Mouse (Mus musculus): ENCODE results near the gene Nin.

Gene Nin

DNA sequence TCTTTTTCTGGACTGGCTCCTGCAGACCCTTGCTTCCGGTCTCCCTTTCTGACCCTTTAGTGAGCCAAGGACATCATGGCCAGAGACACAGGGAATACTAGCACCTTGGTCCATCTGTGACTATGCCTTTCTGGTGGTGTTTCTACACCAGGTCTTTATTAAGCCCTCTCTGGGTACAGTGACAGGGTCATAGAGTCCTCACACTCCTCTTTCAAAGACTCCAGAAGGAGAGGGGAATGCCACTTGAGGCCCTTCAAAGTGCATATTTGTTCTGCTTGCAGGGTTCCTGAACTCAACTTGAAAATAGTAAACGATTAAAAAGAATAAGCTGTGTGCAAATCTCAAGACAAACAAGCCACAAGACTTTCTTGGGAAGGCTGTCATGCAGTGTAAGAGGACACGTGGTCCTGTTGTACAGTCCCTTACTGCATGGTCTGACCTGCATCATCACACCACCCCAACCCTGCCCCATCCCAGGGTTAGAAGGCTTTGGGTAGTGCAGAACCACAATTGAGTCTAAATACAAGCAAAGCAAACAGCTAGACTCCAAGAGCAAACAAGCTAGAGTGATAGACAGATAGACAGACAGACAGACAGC, 30.5 kb downstream of the Nin start:
- DNase-seq (ENCODE audit: low spot score) = no peak

DNA sequence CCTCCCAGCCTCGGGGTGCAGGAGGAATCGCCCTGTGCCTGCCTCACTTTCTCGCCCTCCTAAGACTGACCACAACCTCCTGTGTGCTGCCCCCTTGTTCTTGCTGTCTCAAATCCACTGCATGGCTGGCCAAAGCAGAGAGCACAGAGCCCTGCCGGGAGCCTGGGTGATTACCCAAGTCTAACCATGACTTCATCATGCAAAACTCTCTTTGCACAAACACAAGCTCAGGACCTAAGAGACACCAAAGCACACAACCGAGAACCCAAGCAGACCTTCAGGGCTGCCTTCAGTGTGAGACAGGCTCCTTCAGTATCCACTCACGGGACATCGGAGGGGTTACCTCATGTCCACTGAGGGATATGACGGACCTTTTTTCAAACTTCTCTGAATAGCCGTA, 31.0 kb downstream of the Nin start:
- DNase-seq (ENCODE audit: low spot score) = no peak

DNA sequence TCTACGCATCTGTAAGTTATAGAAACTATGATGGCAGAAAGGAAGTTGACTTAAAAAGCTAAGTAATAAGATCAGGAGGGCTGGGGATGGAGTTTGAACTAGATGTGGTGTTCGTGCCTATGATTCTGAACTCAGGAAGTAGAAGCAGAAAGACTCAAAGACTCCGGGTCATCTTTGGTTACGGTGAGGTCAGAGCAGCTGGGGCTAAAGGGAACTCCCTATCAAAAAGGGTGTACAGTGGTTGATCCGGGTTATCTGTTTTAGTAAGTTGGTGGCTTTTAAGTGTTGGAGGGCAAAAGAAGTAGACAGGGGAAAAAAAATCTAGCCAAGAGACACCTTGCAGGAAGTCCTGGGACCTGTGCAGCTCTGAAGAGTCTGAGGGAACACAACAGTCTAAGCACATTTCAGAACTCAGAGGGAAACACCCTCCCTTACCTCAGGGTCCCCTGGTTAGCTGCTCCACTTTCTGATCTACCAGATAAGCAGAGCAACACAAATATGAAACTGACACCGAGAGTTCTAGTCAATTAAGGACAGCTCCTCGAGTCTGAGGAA, 35.0 kb downstream of the Nin start:
- DNase-seq (ENCODE audit: low spot score) = no peak

DNA sequence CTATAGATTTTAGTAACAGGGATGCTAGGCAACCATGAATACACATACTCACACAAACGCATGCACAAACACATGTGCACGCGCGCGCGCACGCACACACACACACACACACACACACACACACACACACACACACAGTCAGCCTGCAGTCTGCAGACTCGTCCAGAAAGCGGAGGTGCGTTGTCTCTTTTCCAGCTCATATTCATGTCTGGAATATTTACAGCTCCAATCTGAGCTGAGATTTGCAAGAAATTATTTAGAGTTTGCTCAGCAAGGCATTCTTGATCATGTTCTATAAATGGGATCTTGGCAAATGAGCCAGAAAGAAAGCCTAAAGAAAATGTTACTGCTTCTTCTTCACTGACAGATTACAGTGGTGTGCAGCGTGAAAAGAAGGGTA, 37.0 kb downstream of the Nin start:
- DNase-seq (ENCODE audit: low spot score) = no peak

DNA sequence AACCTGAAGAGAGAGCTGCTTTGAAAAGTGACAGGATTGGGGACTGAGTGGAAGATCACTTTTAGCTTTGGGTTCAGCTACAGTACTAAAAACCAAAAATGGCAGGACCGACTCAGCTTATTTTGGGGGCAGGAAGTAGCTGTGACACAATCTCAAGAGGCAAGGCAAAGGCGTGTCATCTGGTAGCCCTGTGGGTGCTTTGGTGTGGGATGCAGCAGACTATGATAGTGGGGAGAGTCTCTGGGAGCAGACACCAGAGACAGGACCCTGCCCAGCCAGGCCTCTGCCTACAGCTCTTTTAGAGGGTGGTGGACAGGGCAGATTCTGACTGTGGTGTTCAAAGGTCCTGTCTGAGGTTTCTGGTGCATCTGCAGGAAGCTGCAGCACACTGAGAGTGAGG, 38.5 kb downstream of the Nin start:
- no peak for DNase-seq (ENCODE audit: low spot score)

DNA sequence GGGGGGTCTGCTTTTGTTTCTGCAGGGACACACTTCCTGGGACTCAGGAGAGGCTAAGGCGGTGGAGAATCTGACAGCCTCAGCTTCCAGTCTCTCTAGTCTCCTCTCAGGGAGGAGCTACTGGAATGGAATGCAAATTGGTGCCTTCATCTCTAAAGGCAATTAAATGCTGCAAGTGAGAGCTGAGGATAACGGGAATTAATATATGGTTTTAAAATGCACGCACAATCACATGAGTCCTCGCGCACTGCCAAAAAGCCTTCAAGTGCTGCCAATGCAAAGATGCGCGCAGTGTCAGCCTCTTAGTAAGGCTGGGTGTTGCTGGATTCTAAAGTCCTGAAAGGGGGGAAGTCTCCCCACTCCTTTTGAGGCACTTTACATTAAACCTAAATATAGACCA, 42.6 kb downstream of the Nin start:
- DNase-seq (ENCODE audit: low spot score) = no peak

DNA sequence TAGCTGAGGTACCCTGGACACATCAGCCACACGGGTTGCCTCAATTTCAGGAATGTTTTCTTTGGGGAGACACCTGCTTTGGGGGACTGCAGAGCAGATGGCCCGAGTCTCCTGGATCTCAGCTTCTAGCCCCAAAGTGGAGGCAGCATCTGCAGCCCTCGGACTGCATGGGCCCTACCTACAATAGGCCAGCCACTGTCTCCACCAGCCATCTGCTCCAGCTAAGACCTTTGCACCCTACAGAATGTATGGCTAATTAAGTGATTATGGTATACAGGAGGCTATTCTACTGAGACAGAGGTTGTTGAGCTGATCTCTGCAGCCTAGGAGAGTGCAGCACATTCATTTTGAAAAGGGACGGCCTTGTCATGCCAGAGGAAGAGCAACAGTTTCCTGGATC, 43.2 kb downstream of the Nin start:
- peak; percentile 70 for DNase-seq (ENCODE audit: low spot score)

DNA sequence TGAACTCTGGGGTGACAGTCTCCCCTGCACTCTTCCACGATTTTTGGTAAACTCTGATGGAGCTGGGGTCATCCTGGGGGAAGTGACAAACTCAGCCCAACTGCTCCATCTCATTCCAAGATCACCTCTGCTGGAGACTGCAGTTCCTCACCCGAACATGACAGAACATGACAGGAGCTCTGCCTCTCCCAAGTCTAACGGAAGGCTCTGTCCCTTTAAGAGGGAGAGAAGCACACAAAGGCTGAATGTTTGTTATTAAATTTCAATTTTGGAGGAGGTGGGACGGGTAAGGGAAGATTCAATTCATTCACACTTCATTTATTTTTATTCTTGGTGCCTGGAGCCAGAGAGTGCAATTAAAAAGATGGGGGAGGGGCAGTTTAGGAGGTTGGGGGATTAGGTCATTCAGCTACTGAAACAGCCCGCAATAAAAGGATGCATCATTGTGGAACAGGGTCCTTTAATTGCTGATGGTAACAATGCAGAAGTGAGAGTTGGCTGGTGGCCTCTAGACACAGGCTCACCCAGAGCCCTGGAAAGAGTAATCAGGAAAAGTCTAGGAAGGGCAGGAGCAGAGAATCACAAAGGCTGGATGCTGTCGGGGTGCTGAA, 44.8 kb downstream of the Nin start:
- peak; percentile 52 for DNase-seq (ENCODE audit: low spot score)

DNA sequence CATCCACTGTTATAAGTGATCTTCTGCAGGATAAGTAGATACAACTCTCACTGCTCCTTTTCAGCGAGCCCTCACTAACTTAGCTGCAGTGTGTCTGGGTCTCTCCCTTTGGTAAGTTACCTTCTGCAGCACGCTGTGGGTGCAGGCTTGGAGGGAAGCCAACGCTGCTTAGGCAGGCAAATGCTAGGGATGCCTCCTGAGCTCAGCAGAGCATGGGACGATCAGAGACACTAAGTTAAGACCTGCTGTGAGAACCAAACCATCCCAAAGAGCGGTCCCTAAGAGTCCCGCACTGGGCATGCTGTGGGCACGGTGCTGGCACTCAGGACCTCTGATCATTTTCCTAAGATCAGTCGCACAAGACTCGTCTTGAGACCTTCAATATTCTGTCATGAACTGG, 45.7 kb downstream of the Nin start:
- DNase-seq (ENCODE audit: low spot score) = no peak

DNA sequence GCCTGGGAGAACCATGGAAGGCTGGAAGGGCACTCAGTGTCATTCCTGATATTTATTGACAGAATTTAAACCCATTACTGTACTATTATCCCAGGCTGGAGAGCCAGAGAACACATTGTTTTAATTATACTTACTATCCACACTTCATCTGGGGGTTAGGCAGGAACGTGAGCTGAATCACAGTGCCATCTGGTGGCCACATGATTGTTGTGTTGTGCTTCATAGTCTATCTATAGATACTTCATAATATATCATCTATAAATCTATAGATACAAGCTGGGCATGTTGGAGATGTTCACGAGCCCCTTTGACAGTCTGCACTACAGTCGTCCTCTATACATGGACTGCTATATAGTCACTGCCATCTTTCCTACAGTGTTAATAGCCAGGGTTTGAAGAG, 51.4 kb downstream of the Nin start:
- peak; percentile 85 for DNase-seq (ENCODE audit: low spot score)

DNA sequence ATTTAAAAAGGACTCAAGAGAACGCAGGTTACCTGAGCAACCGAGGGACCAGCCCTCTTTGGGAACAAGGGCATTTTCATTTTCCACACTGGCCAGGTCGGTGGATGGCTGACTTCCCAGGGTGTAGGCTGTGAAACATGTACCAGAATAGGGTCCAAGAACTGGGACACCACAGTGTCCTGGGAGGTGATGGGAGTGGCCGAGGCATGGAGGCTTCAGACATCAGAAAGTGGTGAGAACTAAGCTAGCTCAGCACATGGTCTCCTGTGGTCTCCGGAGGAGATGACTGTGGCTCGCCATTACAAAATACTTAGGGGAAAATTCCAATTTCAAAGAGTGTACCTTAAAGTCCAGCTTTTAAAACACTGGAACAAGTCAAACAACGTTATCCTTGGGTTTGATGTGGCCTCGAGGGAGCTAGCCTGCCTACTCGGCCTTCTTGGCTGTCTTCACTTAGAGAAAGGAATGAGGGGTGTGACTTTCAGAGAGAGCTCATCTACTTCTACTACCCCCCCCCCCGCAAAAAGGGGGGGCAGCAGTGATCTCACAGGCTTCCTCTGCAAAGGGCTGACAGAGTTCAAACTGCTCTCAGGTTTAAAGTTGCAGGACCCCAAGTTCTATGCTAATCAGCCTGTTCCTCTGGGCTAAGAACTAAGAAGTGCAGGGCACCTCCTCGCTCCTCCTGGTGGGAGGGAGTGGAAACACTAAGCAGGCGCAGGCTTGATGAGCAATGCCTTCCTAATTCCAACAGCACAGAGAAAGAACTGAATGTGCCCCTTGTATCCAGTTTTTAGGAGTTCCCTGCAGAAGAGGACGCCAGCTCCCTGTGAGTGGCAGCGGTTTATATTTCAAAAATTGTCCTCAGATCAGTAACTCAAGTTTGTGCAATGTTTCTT, 54.3 kb downstream of the Nin start:
- DNase-seq (ENCODE audit: low spot score) = peak; percentile 51

DNA sequence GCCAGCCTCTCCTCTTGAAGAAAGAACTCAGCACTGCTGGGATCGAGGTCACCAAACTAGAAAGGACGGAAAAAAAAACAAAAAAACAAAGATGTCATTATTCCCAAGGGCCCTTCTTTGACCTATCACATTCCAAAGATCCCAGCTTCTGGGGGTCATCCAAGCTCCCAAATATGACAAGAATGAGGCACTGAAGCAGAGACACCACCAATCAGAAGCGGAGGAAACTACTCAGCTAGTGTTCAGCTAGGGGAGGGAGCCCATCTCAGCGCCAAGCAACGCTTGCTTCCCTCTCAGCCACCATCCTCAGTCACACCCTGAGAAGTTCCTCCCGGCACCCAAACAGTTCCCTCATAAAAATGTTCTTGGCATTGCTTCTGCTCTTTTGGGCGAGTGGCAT, 62.8 kb downstream of the Nin start:
- DNase-seq (ENCODE audit: low spot score) = peak; percentile 37

DNA sequence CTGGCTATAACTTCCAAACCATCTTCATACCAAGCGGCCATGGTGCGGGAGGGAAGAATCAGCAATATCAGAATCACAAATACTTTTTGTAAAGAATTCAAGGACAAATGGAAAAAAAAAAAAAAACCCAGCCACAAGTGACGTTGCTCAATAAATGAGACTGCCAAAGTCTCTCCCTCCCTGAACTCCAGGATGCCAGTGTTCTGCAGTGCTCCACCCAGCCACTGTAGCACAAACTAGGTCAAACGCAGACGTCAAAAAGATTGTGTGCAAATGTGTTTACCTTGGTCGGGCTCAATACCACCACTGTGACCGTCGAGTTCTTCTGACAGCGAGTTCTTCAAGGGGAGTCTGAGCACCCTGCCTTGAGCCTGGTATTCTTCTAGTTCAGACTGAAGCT, 64.8 kb downstream of the Nin start:
- DNase-seq (ENCODE audit: low spot score) = no peak

DNA sequence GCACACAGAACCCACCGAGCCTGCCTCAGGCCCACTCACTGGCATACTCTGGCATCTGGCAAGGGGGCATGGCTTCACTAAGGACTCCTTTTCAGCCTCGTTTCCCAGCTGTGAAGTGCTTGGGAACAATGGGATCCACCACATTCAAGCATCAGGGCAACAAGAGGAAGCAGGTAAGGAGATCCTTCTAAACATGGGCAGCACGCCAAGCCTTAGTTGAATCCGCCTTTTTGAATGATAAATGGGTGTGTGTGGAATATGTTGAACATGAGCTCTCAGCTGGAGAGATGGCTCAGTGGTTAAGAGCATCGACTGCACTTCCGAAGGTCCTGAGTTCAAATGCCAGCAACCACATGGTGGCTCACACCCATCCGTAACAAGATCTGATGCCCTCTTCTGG, 66.2 kb downstream of the Nin start:
- DNase-seq (ENCODE audit: low spot score) = no peak

DNA sequence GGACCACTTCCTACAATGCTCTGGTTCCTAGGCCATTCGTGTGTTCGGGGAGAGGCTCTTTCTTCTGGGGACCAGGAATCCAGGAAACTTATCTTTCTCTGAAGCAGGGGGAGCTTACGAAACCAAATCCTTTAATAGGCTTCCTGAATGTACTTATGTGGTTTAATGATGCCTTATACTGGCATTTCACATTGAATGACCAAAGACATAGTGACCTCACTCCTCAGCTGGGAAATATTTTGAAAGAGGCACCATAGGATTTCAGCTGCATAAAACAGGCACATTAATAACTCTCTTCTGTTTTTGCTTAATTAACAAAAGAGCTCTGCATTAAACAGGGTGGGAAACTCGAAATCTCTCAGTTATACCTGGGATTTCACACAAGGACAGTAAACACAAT, 69.2 kb downstream of the Nin start:
- no peak for DNase-seq (ENCODE audit: low spot score)

DNA sequence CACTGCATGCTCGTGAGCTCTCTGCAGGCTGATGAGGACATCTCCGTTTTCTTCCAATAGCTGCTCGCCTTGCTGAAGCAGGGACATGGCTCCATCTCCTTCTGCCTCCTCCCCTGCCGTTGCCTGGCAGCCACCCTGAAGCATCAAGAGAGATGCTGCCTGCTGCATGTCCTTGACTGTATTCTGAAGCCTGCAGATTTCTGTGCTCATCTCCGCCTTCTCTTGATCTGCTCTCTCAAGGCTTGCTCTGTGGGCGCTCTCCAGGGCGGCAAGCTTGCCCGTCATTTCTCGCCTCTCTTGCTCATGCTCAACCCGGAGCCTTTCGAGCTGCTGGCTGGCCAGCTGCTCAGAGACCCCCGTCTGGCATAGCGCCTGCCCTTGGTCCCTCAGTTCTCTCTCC, 70.1 kb downstream of the Nin start:
- no peak for DNase-seq (ENCODE audit: low spot score)

DNA sequence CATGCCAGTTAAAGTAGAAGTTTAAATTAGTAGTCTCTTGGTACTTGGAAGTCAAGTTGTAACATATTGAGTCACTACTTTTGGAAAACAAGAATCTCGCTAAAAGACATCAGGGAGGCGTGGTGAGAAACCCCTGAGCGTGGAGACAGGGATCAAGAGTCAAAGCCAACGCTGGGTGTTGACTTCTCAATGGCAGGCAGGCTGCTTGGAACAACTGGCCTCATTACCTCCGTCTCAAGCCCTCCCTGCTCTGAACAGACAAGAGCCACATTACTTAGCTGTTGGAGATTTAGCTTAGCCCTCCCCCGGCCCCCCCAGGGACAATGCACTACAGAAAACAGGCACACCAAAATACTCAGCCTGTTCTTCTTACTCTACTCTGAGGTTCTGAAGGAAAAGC, 72.5 kb downstream of the Nin start:
- no peak for DNase-seq (ENCODE audit: low spot score)

DNA sequence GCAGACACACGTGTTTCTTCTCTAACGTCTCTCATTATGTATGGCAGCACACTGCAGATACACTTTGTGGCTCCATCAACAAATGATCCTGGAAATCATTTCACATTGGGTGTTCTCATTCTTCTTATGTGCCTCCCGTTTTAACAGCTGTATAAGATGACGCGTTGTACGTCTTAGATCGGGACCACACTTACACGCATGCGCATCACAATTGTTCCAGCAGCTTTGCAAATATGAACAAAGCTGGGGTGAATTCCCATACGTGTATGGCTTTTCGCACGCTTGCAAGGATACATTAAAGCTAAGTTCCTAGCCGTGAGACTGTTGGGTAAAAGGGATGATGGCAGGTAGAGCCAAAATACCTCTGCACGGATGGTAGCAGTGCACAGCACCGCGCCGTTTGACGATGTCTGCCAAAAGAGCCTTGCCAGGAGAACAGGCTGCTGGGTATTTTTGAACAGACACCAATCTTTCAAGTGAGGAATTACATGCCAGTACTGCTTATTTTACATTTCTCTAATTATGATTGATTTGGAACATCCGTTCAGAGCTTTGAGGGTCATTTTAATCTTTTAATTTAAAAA, 76.7 kb downstream of the Nin start:
- no peak for DNase-seq (ENCODE audit: low spot score)

DNA sequence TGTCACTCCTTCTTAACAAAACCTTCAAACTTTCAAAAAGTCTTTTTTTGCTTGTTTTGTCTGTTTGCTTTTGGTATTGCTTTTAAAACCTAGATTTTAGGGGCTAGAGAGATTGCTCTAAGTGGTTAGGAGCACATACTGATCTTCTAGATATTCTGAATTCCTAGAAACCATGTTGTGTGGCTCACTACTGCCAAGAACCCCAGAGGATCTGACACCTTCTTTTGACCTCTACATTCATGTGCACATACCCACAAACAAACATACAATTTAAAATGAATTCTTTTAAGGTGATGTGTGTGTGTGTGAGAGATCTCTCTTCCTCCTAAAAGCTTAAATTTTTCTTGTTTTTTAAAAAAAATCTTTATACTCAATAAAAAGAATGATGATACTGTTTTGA, 87.3 kb downstream of the Nin start:
- no peak for DNase-seq (ENCODE audit: low spot score)

DNA sequence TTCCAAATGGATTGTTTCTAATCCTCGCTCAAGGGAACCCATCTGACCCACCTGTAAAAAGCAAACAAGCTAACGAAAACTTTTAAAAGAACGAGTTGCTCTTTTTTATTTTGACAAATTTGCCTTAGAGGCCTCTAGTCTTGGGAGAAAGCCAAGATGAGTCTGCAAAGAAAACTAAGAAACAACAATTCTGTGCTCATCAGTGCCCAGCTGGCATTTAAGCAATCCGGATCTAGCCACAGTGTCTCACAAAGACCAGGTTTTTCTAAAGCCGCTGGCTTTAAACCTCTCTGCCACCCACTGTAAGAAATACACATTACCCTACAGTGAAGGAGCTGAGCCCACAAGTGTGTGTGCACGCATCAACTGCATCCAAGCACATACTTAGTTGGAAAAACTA, 88.1 kb downstream of the Nin start:
- DNase-seq (ENCODE audit: low spot score) = no peak

DNA sequence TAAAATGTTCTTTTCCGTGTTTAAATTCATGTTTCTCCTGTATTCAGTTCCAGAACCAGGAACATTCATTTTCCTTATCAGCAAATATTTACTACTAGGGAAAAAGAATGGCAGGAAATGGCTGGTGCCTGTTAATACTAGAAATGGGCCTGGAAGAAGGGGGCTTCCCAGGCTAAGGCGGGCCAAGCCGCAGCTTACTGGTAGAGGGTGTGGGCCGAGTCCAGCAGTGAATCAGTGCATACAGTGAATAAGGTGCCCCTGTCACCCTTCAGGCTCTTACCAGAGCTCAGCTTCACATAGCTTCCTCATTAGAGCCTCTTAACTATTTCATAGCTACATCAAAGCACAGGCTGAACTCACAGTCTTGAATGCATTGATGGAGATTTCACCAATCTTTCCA, 89.9 kb downstream of the Nin start:
- no peak for DNase-seq (ENCODE audit: low spot score)

DNA sequence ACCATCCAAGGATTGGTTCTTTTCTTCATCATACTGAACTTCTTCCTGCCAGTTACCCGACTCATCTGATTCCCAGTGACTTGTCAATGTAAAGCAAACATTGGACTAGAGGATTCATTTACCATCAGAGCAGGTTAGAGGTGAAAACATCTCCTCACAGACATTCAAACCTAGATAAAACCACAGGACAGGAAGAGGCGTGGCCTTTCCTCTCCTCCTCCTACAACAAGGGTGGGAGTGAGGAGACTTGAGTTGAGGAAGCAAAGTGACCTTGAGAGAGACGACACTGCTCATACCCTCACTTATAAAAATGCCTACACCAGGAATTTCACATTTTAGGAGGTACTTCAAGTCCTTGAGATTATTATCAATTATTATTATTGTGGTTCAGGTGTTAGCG, 95.4 kb downstream of the Nin start:
- DNase-seq (ENCODE audit: low spot score) = no peak

DNA sequence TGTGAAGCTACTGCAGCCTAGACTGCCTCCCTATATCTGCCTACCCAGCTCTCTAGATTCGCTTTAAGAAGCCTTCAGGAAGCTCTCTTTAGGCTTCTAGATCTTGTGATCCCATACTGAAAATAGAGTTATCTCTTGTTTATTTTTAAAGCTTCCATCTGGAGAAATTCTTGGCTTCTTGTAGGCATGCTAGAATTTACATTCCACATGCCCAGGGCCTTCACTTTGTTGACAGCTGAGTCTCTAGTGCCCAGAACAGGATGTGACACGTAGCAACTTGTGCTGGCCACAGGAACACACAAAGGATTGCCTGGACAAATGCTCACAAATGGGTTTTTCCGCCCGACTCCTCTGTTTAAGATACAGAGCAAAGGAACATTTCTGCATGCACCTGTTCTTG, 97.6 kb downstream of the Nin start:
- no peak for DNase-seq (ENCODE audit: low spot score)
